Mouse (Mus musculus): ENCODE data around the gene Olfr91.

DNA sequence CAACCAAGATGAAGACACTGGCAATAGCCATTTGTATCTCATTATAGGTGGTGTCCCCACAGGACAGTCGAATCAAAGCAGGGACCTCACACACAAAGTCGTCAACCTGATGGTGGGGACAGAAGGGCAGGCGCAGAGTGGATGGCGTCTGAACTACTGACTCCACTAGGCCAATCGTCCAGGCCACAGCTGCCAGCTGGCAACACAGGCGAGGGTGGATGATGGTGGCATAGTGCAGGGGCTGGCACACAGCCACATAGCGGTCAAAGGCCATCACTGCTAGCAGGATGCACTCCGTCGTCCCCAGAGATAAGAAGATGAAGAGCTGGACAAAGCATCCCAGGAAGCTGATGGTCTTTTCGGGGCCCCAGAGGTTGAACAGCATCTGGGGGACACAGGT lies 12.5 kb downstream of the Olfr91 start:
- no peak for TF ChIP-seq REST (IDR thresholded peaks at IDR 0.05; ENCODE audit: insufficient read depth, insufficient read length)
- TF ChIP-seq POLR2AphosphoS2 (IDR thresholded peaks at IDR 0.05; ENCODE audit: insufficient read length, low read depth) = no peak

All from myocyte (in vitro differentiated cells).